Mouse (Mus musculus) hindbrain, embryonic 16.5 days (tissue): Measurements from ENCODE around the gene Adamts12. TPM values are rescaled to one million over a fixed set of nuclear protein-coding genes. Genes with fewer than 3 reads are reported as not detected.

ENCODE experiments used
- ATAC-seq: fragments of 200-750 bp; cut with Nextera tagmentation; 2 replicates; pipeline ENCODE4 v1.8.0; 2017; ENCODE audit warnings: moderate TSS enrichment, moderate library complexity
- H3K27ac ChIP-seq: fragments of 300-500 bp; sonication (generic); 2 replicates; pipeline ENCODE4 v1.5.1; 2014; ENCODE audit warnings: low read depth, mild to moderate bottlenecking, control low read depth, low read length, moderate library complexity
- H3K27me3 ChIP-seq: fragments of 300-500 bp; sonication (generic); replicated peaks from 2 replicates; pipeline ENCODE4 v1.6.1; 2014; ENCODE audit warnings: low read length; ENCODE audit not compliant: control insufficient read depth, insufficient read depth
- H3K36me3 ChIP-seq: fragments of 300-500 bp; sonication (generic); 2 replicates; pipeline ENCODE4 v1.6.1; 2014; ENCODE audit warnings: mild to moderate bottlenecking, low read length, moderate library complexity, mixed read lengths; ENCODE audit not compliant: control insufficient read depth, insufficient read depth
- H3K4me1 ChIP-seq: fragments of 300-500 bp; sonication (generic); 2 replicates; pipeline ENCODE4 v1.6.1; 2014; ENCODE audit warnings: low read depth, low read length; ENCODE audit not compliant: control insufficient read depth, insufficient read depth
- H3K4me2 ChIP-seq: fragments of 300-500 bp; sonication (generic); 2 replicates; pipeline ENCODE4 v1.6.1; 2014; ENCODE audit warnings: mild to moderate bottlenecking, low read length, control low read depth, moderate library complexity
- H3K4me3 ChIP-seq: fragments of 300-500 bp; sonication (generic); 2 replicates; pipeline ENCODE4 v1.5.1; 2014; ENCODE audit warnings: mild to moderate bottlenecking, low read length, control low read depth, moderate library complexity
- H3K9ac ChIP-seq: fragments of 300-500 bp; sonication (generic); 2 replicates; pipeline ENCODE4 v1.6.1; 2014; ENCODE audit warnings: low read depth, mild to moderate bottlenecking, control low read depth, low read length, moderate library complexity
- H3K9me3 ChIP-seq: fragments of 300-500 bp; sonication (generic); 2 replicates; pipeline ENCODE4 v1.6.1; 2014; ENCODE audit warnings: mild to moderate bottlenecking, low read length, moderate library complexity; ENCODE audit not compliant: control insufficient read depth
- WGBS: fragments of 180-500 bp; shearing (Covaris S2); extraction: QIAGEN DNeasy Blood & Tissue Kit; methylation state at CpG from one replicate; pipeline ENCODE4 v1.1.7; 2014; 5-methylcytosine and 5-hydroxymethylcytosine counted together
- polyA plus RNA-seq: library from polyadenylated mRNA; unstranded; fragments of >200 nt; fragmentation: Nextera tagmentation; extraction: Ambion mirVana; gene quantifications from 2 replicates; pipeline ENCODE4 v1.2.1, GENCODE M21; 2015

The Adamts12 gene
- polyA plus RNA-seq, 1 experiment from 2014 or later, result 1.6 TPM

- peak; percentile 45; the same call in 1 of the 2 replicates for ATAC-seq
- H3K27me3 ChIP-seq, result no peaks in the 10 kb centered on the region
- WGBS, result 60% methylated on average over 4 of the region's 4 CpGs
- no peaks in the 10 kb centered on the region for H3K36me3 ChIP-seq
- H3K9me3 ChIP-seq, result no peaks in the 10 kb centered on the region
- H3K9ac ChIP-seq, result no peak overlapping the region
- no peak overlapping the region for H3K4me2 ChIP-seq
- 0 out of 2 replicates have a peak, but pooled peaks cover 2% of the 10 kb centered on the region for H3K4me1 ChIP-seq
- no peak overlapping the region for H3K4me3 ChIP-seq
- no peak overlapping the region for H3K27ac ChIP-seq
Observed at GRCm38 (mm10) chr15:11097967-11098702, 33.5 kb downstream of the Adamts12 start.

GRCm38 (mm10) chr15:11098940-11099339 is 34.4 kb downstream of the Adamts12 start:
- Histone ChIP-seq H3K9ac (no peak overlapping the region), H3K9me3 (no peaks in the 10 kb centered on the region), H3K27me3 (no peaks in the 10 kb centered on the region), H3K4me2 (no peak overlapping the region), H3K27ac (no peak overlapping the region), H3K4me1 (0 out of 2 replicates have a peak, but pooled peaks cover 2% of the 10 kb centered on the region), H3K4me3 (no peak overlapping the region), H3K36me3 (no peaks in the 10 kb centered on the region)
- peak; percentile 74 for ATAC-seq
- 68% methylated on average over 7 of the region's 7 CpGs for WGBS

GRCm38 (mm10) chr15:11100917-11101316 is 36.3 kb downstream of the Adamts12 start:
- no peak overlapping the region for H3K4me2 ChIP-seq
- H3K36me3 ChIP-seq, result no peaks in the 10 kb centered on the region
- H3K4me1 ChIP-seq, result 0 out of 2 replicates have a peak, but pooled peaks cover 2% of the 10 kb centered on the region
- 62% methylated on average over 4 of the region's 4 CpGs for WGBS
- H3K27ac ChIP-seq, result no peak overlapping the region
- H3K9me3 ChIP-seq, result no peaks in the 10 kb centered on the region
- no peak overlapping the region for H3K4me3 ChIP-seq
- ATAC-seq, result 0 out of 2 replicates have a peak, but pooled peaks have one; percentile 49
- H3K27me3 ChIP-seq, result no peaks in the 10 kb centered on the region
- no peak overlapping the region for H3K9ac ChIP-seq

- no peaks in the 10 kb centered on the region for H3K4me1 ChIP-seq
- H3K4me2 ChIP-seq, result no peak overlapping the region
- WGBS, result 55% methylated on average over 2 of the region's 2 CpGs
Observed at GRCm38 (mm10) chr15:11105101-11105500, 40.5 kb downstream of the Adamts12 start.

GRCm38 (mm10) chr15:11107376-11107775 is 42.8 kb downstream of the Adamts12 start:
- no peaks in the 10 kb centered on the region for H3K4me1 ChIP-seq
- no peaks in the 10 kb centered on the region for H3K9me3 ChIP-seq
- no peak overlapping the region for H3K9ac ChIP-seq
- H3K4me2 ChIP-seq, result no peak overlapping the region
- H3K4me3 ChIP-seq, result no peak overlapping the region
- H3K27me3 ChIP-seq, result no peaks in the 10 kb centered on the region
- no peak for ATAC-seq
- 81% methylated on average over 5 of the region's 5 CpGs for WGBS
- H3K36me3 ChIP-seq, result no peaks in the 10 kb centered on the region
- no peak overlapping the region for H3K27ac ChIP-seq

More at GRCm38 (mm10) chr15:11105101-11105500, 40.5 kb downstream of the Adamts12 start:
- no peak overlapping the region for H3K4me3 ChIP-seq
- no peaks in the 10 kb centered on the region for H3K27me3 ChIP-seq
- no peaks in the 10 kb centered on the region for H3K9me3 ChIP-seq
- H3K9ac ChIP-seq, result no peak overlapping the region
- no peaks in the 10 kb centered on the region for H3K36me3 ChIP-seq
- no peak overlapping the region for H3K27ac ChIP-seq
- no peak for ATAC-seq

- H3K36me3 ChIP-seq, result no peaks in the 10 kb centered on the region
- no peak overlapping the region for H3K27ac ChIP-seq
- H3K9me3 ChIP-seq, result no peaks in the 10 kb centered on the region
- no peaks in the 10 kb centered on the region for H3K27me3 ChIP-seq
- 19% methylated on average over 8 of the region's 8 CpGs for WGBS
- no peak overlapping the region for H3K4me2 ChIP-seq
- H3K4me3 ChIP-seq, result no peak overlapping the region
- H3K4me1 ChIP-seq, result no peaks in the 10 kb centered on the region; the same call in 1 of the 2 replicates
- ATAC-seq, result 0 out of 2 replicates have a peak, but pooled peaks have one; percentile 45
- H3K9ac ChIP-seq, result no peak overlapping the region
Observed at GRCm38 (mm10) chr15:11114631-11115197, 50.1 kb downstream of the Adamts12 start.

- WGBS, result 65% methylated on average over 2 of the region's 2 CpGs
- no peak overlapping the region for H3K27ac ChIP-seq
- no peaks in the 10 kb centered on the region for H3K36me3 ChIP-seq
- no peaks in the 10 kb centered on the region for H3K27me3 ChIP-seq
- H3K4me3 ChIP-seq, result no peak overlapping the region
- H3K9me3 ChIP-seq, result no peaks in the 10 kb centered on the region
- H3K9ac ChIP-seq, result no peak overlapping the region
- ATAC-seq, result no peak
- no peak overlapping the region for H3K4me2 ChIP-seq
- H3K4me1 ChIP-seq, result no peaks in the 10 kb centered on the region; the same call in 1 of the 2 replicates
Observed at GRCm38 (mm10) chr15:11116303-11116702, 51.7 kb downstream of the Adamts12 start.

GRCm38 (mm10) chr15:11116853-11117252 is 52.3 kb downstream of the Adamts12 start:
- Histone ChIP-seq H3K27ac (no peak overlapping the region), H3K36me3 (no peaks in the 10 kb centered on the region), H3K27me3 (no peaks in the 10 kb centered on the region), H3K4me2 (no peak overlapping the region), H3K9ac (no peak overlapping the region), H3K9me3 (no peaks in the 10 kb centered on the region), H3K4me1 (no peaks in the 10 kb centered on the region; the same call in 1 of the 2 replicates), H3K4me3 (no peak overlapping the region)
- ATAC-seq, result no peak
- 78% methylated on average over 3 of the region's 3 CpGs for WGBS

- Histone ChIP-seq H3K27ac (no peak overlapping the region), H3K36me3 (no peaks in the 10 kb centered on the region), H3K4me1 (no peaks in the 10 kb centered on the region; the same call in 1 of the 2 replicates), H3K9me3 (no peaks in the 10 kb centered on the region), H3K9ac (no peak overlapping the region), H3K4me3 (no peak overlapping the region), H3K4me2 (no peak overlapping the region), H3K27me3 (no peaks in the 10 kb centered on the region)
- no peak for ATAC-seq
Observed at GRCm38 (mm10) chr15:11118371-11118770, 53.8 kb downstream of the Adamts12 start.
